Mouse (Mus musculus) kidney, postnatal 10 days (tissue): ENCODE data around the gene Mettl23.
"Not testable (repeated sequence)": the region's sequence is repeated elsewhere in the genome, so short reads cannot be mapped to it uniquely, and the experiment has no call there.

Experiments used
- DNase-seq: peaks from one replicate; pipeline ENCODE4 v3.0.0; 2021; ENCODE audit warnings: mixed read lengths

Mettl23 gene

DNA sequence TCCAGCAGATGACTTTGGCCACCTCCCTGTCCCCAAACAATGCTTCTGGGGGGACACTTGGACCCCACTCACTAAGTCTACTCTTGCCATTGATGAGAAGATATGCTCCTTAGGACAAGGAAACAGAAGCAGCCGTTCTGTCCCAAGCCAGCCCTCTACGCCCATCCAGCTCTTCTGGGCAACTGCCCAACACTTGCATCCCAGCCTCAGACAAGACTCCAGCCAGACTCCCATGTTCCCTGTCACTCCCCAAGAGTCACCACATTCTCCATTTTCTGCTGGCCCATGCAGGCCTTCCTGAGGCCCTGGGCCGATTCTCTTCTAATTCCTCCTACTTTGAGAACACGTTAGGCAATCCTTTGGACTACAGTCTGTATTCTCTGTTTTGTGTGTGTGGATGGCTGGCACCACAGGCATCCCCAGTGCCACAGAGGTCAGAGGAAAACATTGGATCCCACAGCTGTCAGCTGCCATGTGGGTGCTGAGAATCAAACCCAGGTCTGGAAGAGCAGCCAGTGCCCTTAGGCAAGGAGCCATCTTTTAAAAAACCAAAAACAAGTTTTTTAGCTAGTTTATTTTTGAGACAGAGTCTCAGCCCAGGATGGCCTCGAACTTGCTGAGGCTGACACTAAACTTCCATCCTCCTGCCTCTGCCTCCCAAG is 23.0 kb upstream of the Mettl23 start:
- DNase-seq: peak; percentile 38

DNA sequence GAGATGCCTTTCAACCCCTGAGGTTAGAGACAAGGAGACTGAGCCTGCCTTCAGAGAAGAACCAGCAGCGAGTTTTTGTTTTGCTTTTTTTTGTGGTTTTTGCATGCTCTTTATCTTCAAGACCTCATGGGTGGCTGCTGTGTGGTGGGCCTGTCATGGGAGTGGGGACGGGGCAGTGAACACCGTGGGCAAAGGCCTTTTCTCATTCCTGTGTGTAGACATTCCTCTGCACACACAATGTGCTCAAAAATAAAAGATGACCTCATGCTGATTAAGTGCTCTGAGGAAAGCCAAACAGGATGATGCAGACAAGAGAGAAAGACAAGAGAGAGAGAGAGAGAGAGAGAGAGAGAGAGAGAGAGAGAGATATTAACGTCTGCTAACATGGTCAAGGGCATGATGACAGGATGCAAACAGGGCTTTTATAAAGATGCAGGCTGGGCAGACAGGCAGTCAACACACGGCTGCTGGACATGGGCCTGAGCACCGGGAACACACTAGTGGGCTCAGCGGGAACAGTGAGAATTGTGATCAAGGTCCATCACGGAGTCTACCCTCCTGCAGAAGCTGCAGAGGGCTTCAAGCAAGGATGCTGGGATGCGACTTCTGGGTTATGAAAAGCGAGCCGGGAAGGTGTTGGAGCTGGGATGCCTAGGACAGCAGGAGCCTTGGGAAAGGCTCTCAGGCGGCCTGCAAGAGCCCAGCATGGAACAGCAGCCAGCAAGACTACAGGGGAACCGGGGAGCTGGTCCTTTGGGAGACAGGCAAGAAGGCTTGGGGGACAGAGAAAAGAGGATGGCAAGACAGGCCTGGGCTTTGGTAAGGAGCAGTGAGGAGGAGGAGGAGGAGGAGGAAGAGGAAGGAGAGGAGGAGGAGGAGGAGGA is 21.8 kb upstream of the Mettl23 start:
- DNase-seq: no peak

DNA sequence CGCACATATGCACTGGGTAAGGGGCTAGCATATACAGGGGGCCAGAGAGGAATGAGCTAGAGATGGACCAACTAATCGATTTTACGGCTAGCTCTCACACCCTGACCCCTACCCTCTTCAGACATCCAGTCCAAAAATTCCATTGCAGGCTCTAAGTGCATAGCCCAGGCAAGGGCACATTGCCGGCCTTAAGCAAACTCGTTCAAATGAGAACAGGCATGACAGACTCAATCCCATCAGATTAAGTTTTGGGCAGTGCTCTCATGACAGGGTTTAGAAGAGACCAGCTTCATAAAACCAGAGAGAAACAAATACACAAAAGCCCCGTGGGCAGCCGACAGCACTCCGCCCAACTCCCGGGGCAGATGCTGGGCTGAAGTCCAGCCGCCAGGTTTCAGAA is 20.9 kb upstream of the Mettl23 start:
- DNase-seq: no peak

DNA sequence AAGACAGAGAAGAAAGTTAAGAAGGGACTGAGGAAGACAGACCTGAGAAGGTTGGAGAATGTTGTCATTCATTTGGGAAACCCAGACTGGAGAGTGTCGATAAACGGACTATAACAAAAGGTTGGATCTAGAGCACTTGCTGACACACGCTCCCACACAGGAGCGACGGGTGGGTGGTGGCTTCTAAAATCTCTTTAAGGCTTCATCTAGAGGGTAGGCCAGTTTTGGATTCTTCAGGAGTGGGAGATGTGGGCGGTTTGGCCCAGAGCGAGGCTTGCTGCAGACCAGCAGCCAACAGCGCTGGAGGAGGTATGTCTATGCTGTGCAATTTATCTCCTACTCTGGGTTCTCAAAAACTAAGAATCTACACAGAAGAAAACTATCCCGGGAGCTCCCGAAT is 20.5 kb upstream of the Mettl23 start:
- DNase-seq: no peak

DNA sequence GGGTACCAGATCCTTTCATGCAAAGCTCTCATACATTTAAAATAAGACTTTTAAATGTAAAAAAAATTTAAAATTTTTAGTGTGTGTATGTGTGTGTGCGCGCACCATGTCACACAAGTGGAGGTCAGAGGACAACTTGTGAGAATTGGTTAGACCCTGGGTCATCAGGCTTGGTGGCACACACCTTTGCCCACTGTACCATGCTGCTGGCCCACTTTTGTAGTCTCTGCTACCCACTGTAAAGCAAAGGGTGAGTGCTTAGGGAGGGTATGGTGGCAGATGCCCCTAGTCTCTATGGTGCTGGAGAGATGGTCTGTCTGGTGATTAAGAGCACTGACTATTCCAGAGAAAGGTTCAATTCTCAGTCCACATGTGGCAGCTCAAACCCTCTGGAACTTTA is 19.8 kb upstream of the Mettl23 start:
- DNase-seq: no peak

DNA sequence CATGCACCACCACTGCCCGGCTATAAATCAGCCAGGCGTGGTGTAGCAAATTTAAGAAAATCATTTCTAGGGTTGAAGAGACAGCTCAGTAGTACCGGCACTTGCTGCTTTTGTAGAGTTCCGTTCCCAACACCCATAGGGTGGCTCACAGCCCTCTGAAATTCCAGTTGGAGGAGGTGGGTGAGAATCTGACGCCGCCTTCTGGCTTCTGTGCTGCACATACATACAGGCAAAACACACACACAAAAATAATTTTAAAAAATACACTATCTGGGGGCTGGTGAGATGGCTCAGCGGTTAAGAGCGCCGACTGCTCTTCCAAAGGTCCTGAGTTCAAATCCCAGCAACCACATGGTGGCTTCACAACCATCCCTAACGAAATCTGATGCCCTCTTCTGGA is 19.2 kb upstream of the Mettl23 start:
- DNase-seq: not testable (repeated sequence)

DNA sequence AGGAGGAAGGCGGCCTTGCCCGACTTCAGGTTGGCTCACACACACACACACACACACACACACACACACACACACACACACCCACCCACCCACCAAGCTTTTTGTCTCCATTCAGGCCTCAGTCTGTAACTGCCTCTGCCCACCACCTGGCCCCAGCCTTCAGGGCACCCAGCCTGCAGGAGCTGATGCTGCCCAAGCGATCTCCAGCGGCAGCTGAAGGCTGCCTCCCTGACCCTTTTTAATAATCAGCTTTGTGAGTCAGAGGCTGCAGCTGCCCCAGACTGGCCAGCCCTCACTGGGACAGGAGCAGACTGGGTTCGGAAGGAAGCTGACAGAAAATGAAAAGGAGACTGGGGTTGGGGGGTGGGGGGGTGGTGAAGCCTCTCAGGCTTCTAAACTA is 17.8 kb upstream of the Mettl23 start:
- DNase-seq: peak; percentile 40

DNA sequence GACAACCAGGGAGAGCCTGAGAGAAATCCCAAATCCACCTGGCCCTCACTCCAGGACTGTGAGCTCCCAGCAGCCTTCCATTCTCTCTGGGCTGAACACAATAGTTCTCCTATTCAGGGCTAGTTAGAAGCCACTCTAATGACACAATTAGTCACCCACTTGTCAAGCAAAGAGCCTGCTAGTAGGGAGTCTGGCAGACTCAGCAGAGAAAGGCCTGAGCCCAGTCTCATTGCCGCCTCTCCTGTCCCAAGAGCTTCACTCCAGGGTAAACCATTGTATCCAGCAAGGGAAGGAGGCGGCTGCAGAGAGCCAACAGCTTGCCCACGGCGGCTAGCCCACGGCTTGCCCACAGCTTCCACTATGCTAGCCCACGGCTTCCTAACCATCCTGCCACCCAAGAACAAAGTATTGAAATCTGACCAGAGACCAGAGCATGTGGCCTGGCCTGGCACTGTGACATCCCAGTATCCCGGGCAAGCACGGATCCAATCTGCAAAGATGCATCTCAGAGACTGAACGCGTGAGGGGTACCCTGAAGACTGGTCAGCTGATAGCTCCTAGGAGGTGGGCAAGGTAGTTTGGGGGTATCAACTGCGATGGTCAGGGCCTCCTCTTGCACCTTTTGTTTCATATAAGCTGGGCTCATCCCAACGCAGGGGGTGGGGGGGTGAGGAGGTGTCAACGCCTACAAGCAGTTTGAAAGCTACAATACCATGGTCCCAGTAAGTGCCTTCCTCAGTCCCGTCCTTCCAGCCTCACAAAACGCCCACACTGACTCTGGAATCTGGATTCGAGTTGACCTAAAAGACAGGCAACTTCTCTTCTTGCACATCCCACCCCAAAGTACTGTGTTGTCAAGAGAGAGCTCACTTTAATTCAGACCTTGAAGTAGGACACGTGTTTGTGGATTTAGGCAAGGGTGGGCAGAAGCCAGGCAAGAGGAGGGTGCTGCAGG is 16.3 kb upstream of the Mettl23 start:
- DNase-seq: no peak

DNA sequence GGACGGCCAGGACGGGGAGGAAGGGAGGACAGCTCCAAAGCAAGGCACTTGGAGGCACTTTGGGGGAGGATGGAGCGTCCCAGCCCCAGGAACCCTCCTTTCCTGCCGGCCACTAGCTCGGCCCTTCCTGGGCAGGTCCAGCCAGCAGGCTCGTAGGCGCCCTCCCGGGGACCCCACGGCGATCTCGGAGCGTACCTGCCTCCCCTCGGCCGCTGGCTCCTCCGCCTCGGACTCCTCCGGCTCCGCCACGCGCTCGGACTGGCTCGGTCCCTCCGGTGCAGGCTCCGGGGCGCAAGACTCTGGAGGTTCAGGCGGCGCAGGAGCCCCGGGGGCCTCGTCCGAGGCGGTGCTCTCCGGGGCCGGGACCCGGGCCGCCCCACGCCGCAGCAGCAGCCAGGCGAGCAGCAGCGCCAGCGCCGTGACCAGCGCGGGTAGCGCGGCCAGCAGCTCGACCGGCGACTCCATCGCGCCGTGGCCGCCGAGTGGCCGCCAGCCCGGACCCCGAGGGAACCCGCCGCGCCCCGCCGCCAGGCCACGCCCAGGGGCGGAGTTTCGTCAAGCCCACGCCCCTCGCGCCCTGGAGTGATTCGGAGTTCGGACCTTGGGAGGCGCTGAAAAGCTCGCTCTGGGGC is 15.4 kb upstream of the Mettl23 start, which contains the start of gene Mxra7:
Gene Mxra7 (minus strand): TSS at position 513 of the 632 bp plus-strand sequence.
- DNase-seq: peak; percentile 93

DNA sequence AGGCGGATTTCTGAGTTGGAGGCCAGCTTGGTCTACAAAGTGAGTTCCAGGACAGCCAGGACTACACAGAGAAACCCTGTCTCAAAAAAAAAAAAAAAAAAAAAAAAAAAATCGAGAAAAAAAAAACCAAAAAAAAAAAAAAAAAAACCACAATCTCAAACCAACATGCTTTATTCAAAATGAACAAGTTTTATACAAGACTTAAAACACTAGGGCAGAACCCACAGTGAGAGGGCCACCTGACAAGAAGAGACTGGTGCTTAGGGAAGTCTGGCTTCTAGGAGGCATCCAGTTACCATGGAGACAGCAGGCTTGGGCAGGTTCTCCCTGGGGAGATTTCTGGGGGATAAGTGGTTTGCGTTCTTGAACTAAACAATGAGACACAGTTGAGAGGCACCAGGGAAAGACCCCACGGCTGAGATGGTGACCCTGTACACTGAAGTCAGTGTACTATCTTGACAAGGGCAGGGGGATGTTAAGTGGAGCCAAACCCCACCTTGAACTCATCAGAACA is 10.8 kb upstream of the Mettl23 start:
- no peak for DNase-seq

DNA sequence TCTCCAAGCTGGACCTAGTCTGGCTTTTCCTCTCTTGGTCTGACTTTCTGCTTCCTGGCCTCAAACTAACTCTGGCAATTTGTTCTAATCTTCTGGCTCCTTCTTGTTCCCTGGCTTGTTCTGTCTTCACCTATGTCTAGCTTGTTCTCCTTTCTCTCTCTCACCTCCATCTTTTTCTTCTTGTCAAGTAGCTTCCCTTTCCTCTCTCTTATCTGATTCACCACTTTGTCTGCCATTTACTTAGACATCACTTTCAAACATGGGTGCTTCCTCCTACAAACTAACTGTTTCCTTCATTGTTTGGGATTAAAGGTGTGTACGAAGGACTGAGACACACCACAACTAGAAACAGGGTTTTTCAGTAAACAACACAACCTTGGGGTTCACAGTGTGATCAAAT is 8.1 kb upstream of the Mettl23 start:
- no peak for DNase-seq

DNA sequence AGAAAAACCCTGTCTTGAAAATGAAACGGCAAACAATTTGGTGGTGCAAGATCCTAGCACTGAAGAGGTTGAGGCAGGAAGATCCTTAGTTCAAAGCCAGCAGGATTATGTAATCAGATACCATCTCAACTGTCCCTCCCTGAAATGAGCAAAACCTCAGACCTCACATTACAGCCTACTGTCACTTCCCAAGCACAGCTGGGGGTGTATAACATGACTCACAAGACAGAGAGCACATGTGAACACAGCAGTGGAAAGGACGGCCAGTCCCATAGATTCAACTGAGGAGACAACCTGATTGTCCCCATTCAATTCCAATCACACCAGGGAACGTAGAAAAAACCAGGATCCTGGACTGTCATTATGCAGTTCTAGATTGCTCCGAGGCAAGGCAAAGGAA is 6.8 kb upstream of the Mettl23 start:
- no peak for DNase-seq

DNA sequence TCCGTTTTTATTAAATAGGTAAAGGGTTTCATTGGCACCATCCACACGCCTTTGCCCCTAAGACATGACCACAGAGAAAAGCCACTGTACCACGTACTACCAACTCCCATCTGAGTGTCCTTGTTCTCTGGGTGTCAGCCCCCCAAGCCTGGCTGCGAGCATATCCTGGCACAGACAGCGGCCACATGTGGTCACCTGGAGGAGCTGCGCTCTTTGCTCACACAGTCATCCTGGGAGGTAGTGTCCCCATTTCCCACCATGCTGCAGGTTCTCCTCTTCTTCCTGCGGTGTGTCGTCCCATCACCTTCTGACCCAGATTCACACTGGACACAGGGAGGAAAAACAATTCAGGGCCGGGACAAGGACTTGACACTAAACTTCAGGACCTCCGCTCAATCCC is 5.6 kb upstream of the Mettl23 start:
- no peak for DNase-seq

DNA sequence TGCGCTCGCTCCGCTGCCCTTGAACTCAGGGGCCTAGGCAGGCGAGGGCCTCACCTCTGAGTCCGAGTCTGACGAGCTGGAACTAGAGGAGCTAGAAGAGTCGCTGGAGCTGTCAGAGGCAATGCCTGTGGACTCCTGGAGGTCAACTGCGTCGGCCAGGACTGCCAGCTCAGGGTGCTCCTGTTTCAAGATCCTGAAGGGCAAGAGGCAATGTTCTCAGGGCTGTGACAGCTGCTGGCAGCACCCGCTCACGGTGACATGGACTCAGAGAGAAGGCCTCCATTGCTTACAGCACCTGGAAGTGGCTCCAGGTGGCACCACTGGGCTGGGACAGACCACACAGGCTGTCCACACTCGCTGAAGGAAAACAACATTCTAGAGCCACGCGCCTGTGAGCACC is 4.1 kb upstream of the Mettl23 start:
- DNase-seq: peak; percentile 19

DNA sequence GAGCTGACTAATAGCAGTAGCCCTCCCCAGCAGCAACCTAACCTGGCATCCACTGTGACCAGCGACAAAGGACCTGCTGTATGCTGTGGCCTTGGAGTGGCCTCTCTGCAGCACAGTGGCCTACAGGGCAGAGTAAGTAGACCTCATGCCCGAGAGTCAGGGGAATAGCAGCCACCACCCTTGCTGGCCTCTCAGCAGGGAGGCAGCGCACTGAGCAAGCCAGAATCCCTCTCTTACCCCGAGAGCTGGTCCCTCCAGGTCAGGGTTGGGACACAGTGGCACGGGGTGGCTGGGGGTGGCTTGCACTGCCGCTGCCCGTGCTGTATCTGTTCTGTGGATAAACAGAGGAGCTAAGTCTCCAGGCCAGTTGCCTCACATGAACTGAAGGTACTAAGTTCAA is 3.5 kb upstream of the Mettl23 start:
- DNase-seq: peak; percentile 14

DNA sequence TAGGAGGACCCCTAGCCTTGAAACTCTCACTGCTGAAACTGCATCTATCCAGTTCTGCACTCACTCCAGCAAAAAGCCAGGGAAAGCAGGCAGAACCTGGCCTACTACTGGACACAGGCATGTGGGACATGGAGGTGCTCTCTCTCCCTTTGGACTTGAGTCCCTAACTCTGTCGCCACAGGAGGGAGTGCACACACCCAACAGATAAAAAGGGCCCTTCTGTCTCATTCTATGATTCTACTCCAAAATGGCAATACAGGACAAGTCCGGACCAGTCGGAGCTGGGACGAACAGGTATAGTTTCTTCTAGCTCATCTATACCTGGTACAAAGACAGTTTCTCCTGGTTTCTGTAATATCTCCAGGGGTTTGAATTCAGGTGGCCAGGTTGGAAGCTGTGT is 2.3 kb upstream of the Mettl23 start:
- no peak for DNase-seq

DNA sequence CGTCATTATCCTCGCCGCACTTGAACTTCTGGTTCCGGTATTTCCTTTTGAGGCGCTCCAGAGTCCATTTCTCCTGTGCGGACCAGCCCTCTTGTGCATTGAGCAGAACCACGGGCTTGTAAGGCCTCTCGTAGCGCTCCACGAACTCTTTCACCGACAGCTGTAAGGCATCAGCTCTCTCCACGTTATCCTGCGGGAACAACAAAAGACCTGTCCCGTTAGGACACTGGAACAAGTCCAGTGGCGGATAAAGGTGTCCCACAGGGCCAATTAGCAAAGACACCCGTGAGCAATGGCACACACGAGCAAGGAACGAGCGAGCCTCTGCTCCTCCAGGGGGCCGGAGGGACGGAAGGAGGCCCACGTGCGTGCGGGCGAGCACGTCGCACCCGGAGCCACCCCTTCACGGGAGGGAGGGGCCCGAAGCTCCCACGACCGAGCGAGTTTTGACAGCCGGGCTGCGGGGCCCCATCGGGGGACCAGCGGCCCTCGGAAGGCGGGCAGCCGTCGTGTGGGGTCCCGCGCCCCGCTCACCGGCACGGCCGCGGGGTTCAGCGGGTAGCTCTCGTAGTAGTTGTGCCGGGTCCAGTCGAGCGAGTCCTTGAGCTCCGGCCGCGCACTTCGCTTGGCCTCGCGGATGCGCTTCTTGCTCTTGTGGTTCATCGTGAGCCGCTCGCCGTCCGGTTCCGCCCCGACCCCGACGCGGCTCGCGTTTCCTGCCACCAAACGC is 382 bp upstream of the Mettl23 start:
- peak; percentile 79 for DNase-seq

DNA sequence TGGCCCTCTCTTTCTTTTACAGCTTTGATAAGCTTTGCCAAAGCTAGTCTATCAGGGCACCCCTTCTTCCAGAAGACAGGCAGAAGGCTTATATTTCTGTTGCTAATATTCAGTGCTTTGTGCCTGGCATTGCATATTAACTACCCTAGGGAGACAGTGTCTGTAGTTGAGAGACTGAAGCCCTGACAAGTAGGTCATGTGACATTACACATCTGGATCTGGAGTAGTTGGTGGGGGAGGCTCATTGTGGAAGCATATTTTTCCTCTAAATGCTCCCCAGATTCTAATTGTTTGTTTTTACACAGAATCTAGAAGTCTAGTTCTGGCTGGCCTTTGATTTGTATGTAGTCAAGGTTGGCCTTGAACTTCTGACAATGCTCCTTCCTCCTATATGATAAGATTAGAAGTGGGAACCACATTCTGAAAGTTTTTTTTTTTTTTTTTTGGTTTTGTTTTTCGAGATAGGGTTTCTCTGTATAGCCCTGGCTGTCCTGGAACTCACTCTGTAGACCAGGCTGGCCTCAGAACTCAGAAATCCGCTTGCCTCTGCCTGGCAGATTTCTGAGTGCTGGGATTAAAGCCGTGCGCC is 3.6 kb downstream of the Mettl23 start:
- no peak for DNase-seq

DNA sequence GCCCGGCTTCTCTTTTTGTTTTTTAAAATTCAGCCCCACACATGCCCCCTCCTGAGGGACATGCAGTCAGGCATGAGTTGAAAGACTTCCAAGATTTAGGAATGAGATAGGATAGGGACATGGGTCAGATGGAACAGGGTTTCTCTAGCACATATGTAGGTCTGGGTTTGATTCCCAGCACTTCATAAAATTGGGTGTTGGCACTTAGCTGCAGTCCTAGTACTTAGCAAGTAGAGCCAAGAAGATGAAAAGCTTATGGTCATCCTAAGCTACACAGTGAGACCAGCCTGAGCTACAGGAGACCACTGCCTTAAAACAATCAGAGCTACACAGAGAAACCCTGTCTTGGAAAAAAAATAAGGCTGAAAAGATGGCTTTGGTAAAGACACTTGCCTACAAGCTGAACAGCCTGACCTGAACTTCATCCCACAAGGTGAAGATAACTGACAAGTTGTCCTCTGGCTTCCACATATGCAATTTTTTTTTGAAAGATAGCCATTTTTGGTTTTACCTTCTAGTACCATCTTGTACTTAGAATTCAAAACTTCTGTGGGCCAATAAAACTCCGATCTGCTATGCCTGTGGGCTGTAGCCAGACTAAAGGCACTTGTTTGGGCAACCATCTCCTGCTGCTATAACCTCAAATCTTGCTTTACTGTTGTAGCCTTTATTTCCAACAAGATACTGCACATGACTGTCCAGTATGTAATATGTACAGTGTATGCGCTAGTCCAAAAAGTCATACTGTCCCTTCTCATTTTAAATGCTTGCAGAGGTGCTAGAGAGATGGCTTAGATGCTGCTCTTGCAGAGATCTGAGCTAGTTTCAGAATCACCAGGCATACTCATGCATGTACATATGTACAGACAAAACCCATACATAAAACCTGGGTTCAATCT is 4.4 kb downstream of the Mettl23 start:
- no peak for DNase-seq
